Mouse (Mus musculus): ENCODE measurements at regions not wholly inside any gene's neighbourhood (a gene's known extent, or its start where the extent isn't known, plus 50 kb on each side); places are given as distances from the start of the nearest gene placed in this dataset.
A peak's percentile ranks its signal among the peaks of the same experiment; 100 is the strongest.

- DNase-seq, result no peak
Observed at GRCm38 (mm10) chr16:50766055-50766770, 175.3 kb upstream of the Ccdc54 start.

GRCm38 (mm10) chr16:50762096-50762495 lies 171.1 kb upstream of the Ccdc54 start:
- no peak for DNase-seq

GRCm38 (mm10) chr16:50759979-50760378 lies 169.0 kb upstream of the Ccdc54 start:
- no peak for DNase-seq

- DNase-seq, result peak; percentile 37
Observed at GRCm38 (mm10) chr16:50756696-50757095, 165.7 kb upstream of the Ccdc54 start.

- DNase-seq, result peak; percentile 10
Observed at GRCm38 (mm10) chr16:50753612-50754389, 162.8 kb upstream of the Ccdc54 start.

GRCm38 (mm10) chr16:50753046-50753445 lies 162.1 kb upstream of the Ccdc54 start:
- DNase-seq, result no peak

- no peak for DNase-seq
Observed at GRCm38 (mm10) chr16:50752277-50752600, 161.3 kb upstream of the Ccdc54 start.

GRCm38 (mm10) chr16:50751495-50752276 lies 160.7 kb upstream of the Ccdc54 start:
- no peak for DNase-seq

GRCm38 (mm10) chr16:50747698-50748097 lies 156.7 kb upstream of the Ccdc54 start:
- DNase-seq, result no peak

- DNase-seq, result no peak
Observed at GRCm38 (mm10) chr16:50745723-50746122, 154.8 kb upstream of the Ccdc54 start.

GRCm38 (mm10) chr16:50737396-50737843 lies 146.5 kb upstream of the Ccdc54 start:
- DNase-seq, result peak; percentile 6

GRCm38 (mm10) chr16:50736151-50737047 lies 145.4 kb upstream of the Ccdc54 start:
- DNase-seq, result peak; percentile 86

- DNase-seq, result no peak
Observed at GRCm38 (mm10) chr16:50733359-50733758, 142.4 kb upstream of the Ccdc54 start.

GRCm38 (mm10) chr16:50732082-50733006 lies 141.4 kb upstream of the Ccdc54 start:
- peak; percentile 90 for DNase-seq

- no peak for DNase-seq
Observed at GRCm38 (mm10) chr16:50729341-50729740, 138.4 kb upstream of the Ccdc54 start.

GRCm38 (mm10) chr16:50723144-50723543 lies 132.2 kb upstream of the Ccdc54 start:
- no peak for DNase-seq

GRCm38 (mm10) chr16:50717306-50718017 lies 126.5 kb upstream of the Ccdc54 start:
- no peak for DNase-seq

GRCm38 (mm10) chr16:50709727-50710126 lies 118.8 kb upstream of the Ccdc54 start:
- DNase-seq, result no peak

- DNase-seq, result no peak
Observed at GRCm38 (mm10) chr16:50707906-50708305, 117.0 kb upstream of the Ccdc54 start.

GRCm38 (mm10) chr16:50705921-50706320 lies 115.0 kb upstream of the Ccdc54 start:
- no peak for DNase-seq

Measured in liver (tissue).